Mouse (Mus musculus) cerebellum, adult 8-10 months (tissue): ENCODE measurements at regions not wholly inside any gene's neighbourhood (a gene's known extent, or its start where the extent isn't known, plus 50 kb on each side); places are given as distances from the start of the nearest gene placed in this dataset.

ENCODE experiments used
- DNase-seq: peaks from one replicate; pipeline ENCODE4 v3.0.0; 2022

DNA sequence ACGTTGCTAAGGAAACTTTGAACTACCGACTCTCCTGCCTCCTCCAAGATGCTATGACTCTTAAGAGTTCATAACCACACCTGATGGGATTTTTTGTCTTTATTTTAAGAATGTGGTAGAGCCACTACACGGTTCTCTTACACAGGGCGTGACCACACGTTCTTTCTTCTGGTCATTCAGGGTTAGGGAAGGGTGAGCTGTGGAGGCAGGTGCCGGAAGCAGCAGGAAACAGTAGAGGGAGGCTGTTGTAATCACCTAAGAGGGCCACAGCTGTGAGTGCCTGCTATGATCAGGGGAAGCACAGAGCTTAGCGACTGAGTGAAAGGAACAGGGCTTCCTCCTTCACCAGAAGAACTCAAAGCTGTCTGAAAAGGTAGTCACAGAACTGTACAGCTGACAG is 50.6 kb upstream of the Larp1 start:
- DNase-seq, result no peak

- no peak for DNase-seq
Observed at GRCm38 (mm10) chr11:57956909-57957308, 52.0 kb upstream of the Larp1 start.

DNA sequence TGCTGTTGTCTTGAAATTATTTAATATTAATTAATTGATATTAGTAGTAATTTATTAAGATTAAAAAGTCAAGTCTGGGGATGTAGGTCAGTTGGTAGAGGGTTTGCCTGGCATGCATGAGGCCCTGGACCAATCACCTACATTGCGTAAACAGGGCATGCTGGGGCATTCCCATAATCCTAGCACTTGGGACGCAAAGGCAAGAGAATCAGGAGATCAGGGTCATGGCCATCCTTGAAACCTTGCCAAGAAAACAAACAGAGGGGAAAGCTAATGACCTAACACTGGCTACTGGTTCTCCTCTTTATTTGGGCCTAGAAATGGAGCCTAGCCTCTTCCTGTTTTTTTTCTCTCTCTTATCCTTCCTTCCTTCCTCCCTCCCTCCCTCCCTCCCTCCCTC is 52.8 kb upstream of the Larp1 start:
- DNase-seq, result no peak

DNA sequence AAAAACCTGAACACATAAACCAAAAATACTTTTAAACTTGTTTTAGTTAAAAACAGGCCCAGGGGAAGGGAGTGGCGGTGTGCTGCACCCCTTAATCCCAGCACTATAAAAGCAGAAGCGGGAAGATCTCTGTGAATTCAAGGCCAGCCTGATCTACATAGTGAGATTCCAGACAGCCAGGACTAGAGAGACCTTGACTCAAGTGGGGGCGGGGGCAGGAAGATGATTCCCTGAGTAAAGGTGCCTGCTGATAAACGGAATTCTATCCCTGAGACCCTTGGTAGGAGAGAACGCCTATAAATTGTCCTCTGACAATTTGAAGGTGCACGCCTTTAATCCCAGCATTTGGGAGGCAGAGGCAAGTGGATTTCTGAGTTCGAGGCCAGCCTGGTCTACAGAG is 53.4 kb upstream of the Larp1 start:
- no peak for DNase-seq

DNA sequence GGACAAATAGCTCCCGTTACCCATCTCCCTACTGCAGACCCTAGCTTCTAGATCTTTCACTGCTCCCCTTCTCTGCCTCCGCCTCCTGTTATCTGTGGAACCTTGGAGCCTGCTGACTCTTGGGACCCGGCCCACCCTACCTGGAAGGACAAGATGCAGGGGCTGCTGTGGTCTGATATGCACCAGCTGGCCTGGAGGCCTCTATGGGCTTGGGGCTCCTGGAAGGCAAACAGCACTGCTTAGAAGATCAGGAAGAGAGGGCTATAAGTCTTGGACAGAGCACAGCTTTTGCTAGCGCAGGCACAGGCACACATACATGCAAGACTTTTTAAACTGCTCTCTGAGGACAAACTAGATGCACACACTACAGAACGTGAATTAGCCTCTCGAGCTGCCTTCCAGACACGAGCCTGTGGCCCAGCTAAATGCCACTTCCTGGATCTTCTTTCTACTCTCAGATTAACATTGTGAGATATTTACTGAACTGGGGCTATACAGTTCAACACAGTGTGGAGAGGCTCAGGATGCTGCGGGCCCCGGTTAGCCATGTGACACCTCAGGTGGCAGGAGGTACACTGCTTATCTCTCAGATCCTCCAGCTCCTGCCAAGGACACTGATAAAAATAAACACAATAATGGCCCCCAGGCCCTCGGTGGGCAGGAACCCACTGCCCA is 54.2 kb upstream of the Larp1 start:
- no peak for DNase-seq

- DNase-seq, result no peak
Observed at GRCm38 (mm10) chr11:57953694-57954093, 55.2 kb upstream of the Larp1 start.

DNA sequence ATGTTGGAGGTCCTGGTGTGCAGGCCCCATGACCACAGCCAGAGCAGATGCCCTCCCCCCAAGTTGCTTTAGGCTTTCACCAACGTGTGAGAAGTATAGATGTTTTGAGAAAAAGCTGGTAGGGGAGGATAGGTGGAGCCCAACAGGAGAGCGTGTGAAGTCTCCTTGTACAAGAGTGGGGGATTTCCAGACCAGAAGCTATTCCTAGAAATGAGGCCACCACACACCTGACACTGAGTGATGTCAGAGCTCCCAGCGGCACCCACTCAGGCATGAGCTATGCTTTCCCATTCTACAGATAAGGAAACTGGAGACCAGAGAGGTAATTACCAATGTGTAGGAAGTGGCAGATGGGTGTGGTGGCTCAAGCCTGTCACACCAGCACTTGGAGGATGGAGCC is 56.2 kb upstream of the Larp1 start:
- DNase-seq, result no peak

GRCm38 (mm10) chr11:57951541-57952326 is 57.1 kb upstream of the Larp1 start:
- DNase-seq, result no peak

DNA sequence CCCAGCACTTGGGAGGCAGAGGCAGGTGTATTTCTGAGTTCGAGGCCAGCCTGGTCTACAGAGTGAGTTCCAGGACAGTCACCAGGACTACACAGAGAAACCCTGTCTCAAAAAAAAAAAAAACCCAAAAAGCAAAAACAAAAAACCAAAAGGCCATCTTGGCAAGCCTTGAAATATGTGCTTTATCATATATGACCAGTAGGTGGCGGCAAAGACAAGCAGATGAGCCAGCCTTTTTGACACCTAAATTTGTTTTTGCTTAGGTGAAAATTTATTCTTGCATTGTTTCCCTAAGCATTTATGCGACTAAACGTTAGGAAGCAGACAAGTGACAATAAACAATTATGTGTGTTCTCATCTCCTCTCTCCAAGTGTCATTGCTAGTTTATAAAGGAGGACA is 57.9 kb upstream of the Larp1 start:
- DNase-seq, result peak; percentile 53

DNA sequence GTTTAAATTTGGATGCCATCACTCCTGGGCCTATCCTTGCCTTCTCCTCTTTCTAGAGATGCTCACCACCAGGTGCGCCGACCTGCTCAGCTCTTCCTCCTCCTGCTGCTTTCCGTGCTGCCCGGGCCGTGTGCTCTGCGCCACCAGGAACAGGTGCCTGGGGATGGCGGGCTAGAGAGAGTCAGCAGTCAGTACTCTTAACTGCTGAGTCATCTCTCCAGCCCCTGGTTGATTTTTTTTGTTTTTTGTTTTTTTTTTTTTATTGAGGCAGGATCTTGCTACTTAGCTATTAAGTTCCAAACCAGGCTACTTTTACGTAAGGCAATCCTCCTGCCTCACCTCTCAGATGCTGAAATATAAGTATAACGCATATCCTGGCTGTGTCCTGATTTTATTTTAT is 59.8 kb upstream of the Larp1 start:
- no peak for DNase-seq

- no peak for DNase-seq
Observed at GRCm38 (mm10) chr11:57947347-57947746, 61.5 kb upstream of the Larp1 start.

DNA sequence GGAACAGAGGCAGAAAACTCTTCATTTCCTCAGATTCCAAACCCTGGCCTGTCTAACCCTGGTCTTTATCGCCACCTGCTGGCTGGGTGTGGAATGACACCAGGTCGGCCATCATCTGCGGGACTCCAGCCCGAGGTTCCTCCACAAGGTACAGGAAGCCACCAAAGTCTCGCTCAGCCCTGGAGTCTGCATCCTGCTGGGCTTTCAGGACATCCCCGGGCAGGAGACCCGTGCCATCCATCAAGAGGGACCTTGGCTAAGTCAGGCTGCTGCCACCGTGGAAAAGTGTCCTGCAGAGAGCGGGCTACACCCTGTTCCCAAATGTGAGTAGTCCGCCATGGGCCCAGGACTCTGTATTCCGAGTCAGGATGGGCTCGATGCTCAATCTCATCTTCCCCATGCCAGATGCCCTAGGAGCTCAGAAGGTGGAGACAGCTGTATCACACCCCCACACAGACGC is 74.4 kb upstream of the Larp1 start:
- peak; percentile 82 for DNase-seq

DNA sequence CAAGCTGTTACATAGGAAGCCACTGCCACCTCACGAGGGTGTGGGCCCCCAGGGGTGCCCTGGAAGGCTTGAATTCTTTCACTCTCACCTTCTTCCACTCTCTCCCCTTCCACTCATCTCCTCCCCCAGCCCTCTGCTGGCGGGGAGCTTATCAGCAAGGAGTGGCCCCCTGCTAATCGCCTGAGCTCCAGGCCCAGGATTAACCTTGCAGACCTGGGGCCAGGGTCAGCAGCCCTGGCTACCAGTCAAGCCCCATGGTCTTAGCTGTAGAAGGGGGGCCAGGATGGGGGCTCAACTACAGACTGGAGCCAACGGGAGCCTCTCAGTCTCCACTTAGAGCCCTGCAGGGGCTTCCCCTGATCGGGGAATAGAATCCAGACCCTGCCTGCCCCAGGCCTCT is 75.8 kb upstream of the Larp1 start:
- DNase-seq, result no peak

GRCm38 (mm10) chr11:57929506-57929905 is 79.4 kb upstream of the Larp1 start:
- DNase-seq, result no peak

- DNase-seq, result no peak
Observed at GRCm38 (mm10) chr11:57920263-57920662, 87.6 kb upstream of the Hand1 start.

DNA sequence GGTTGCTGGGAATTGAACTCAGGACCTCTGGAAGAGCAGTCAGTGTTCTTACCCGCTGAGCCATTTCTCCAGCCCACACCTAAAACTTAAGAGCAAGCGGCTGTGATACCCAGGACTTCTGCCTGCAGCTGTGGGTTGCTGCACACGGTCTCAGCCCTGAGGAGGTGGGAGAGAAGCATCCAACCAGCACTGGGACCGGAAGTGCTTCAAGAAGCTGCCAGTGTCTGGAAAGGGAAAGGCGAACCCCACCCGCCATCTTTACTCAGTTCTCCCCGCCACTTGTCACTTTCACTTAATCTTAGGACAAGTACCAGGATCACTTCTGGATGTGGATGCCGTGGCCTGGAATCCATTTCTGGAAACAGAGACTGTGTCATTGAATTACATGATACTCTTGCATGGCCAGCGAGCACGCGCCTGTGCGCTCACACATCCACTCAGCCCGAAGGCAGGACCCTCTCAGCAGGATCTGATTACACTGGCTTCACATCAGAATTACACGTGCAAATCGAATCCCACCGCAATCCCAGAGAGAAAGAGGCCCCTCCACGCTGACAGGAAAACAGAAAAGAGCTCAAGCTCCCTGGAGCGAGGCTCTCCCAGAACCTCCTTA is 85.9 kb upstream of the Hand1 start:
- no peak for DNase-seq

DNA sequence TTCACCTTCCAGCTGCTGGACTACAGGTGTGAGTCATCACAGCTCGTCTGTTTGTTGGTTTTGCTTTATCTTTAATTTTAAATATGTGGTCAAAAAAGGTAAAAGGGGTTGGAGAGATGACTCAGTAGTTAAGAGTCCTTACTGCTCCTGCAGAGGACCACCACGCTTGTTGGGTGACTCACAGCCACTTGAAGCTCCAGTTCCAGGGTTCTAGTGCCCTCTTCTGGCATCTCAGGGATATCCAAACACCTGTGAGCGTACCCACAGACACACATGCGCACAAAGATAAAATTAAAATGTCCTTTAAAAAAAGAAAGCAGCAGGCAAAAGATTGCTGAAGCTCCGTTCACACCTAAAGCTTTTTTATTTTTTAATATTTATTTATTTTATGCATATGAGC is 85.4 kb upstream of the Hand1 start:
- no peak for DNase-seq

DNA sequence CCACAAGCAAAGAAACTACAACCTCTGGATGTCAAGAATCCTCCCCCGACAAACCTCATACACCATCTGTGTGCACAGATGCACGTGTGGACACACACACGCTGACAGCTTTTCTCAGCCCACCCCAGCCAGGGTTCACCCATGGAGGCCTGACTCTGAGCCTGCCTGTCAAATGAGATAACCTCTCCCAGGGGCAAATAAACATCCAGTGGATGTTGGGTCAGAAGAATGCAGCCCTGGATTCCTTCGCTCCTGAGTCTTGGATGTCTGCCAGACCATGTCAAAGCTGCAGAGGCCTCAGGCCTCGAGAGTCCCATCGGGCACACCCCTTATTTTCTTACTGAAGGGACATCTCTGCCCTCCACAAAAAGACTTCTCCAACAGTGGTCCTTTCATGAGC is 83.4 kb upstream of the Hand1 start:
- DNase-seq, result no peak

DNA sequence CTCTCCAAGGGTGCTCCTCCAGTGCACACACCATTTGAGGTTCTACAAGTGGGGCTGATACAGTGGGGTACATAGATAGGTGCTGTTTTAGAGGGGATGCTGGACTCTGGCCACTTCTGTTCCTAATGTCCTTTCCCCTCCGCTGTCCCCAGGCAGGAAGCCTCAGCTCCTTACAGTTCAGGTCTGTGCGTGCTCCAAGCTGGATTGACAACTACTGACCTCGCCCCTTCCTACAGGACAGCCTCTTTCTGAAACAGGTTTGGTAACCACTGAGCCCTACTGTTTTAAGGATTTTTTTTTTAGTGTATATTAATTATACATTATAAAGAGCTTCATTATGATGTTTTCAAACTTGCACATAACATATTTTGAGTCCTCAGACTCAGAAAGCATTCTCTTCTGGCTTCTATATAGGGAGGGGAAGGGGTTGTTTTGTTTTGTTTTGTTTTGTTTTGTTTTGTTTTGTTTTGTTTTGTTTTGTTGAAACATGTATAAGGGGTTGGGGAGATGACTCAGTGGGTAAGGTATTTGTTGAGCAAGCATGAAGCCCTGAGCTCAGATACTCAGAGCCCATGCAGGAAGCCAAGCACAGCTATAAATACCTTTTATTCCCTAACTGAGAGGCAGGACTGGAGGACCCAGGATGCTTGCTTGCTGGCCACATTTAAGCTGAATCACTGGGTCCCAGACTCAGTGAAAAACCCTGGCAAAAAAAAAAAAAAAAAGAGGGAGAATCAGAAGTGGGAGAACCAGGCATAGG is 81.4 kb upstream of the Hand1 start:
- DNase-seq, result no peak

GRCm38 (mm10) chr11:57913020-57913699 is 80.5 kb upstream of the Hand1 start:
- no peak for DNase-seq

- DNase-seq, result no peak
Observed at GRCm38 (mm10) chr11:57911698-57912283, 79.2 kb upstream of the Hand1 start.

DNA sequence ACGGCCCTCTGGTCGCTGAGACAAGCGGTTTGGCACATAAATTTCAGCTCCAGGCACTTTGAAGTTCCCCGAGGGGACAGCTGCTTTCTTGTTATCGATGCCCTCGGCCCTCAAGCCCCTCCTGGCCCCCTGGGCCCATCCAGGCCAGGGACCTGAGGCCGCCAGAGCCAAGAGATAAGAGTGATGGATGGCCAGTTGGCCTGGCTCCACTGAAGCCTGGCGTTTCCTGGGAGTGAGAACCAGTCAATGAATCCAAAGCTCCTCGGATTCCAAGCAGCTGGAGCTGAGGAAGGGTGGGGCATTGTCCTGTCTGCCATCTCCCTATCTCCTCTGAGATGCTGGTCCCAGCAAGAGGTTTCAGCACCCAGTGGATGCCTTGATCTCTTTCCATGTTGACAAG is 71.6 kb upstream of the Hand1 start:
- DNase-seq, result no peak
